Mouse (Mus musculus) adrenal gland, adult 18-20 months (tissue): ENCODE measurements around the gene Il6st. TPM values are rescaled to one million over a fixed set of nuclear protein-coding genes. Genes with fewer than 3 reads are reported as not detected.

Experiments
- DNase-seq, 2 experiments: peaks; one replicate each; pipeline ENCODE4 v3.0.0; 2021 to 2022; ENCODE audit warnings: low spot score in 2 of 2
- total RNA-seq, 2 experiments: library from RNA; stranded (reverse); gene quantifications; 1 replicate in 1 of 2; 2 replicates in 1 of 2; pipeline ENCODE4 v1.2.3; 2021

The Il6st gene
- total RNA-seq, 2 experiments from 2014 or later: 266 to 319 TPM

DNA sequence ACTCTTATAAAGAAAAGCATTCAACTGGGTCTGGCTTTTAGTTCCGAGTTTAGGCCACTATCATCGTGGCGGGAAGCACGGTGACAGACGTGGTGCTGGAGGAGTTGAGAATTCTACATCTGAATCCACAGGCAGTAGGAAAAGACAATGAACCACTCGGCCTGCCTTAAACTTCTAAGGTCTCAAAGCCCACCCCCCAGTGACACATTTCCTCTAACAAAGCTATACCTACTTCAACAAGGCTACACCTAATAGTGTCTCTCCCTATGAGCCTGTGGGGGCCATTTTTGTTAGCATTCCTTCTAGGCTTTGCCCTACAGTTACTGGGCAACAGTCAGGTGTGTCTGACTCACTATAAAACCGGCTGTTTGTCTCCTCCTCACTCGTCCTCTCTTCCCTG, 23.2 kb upstream of the Il6st start:
- no peak for DNase-seq

DNA sequence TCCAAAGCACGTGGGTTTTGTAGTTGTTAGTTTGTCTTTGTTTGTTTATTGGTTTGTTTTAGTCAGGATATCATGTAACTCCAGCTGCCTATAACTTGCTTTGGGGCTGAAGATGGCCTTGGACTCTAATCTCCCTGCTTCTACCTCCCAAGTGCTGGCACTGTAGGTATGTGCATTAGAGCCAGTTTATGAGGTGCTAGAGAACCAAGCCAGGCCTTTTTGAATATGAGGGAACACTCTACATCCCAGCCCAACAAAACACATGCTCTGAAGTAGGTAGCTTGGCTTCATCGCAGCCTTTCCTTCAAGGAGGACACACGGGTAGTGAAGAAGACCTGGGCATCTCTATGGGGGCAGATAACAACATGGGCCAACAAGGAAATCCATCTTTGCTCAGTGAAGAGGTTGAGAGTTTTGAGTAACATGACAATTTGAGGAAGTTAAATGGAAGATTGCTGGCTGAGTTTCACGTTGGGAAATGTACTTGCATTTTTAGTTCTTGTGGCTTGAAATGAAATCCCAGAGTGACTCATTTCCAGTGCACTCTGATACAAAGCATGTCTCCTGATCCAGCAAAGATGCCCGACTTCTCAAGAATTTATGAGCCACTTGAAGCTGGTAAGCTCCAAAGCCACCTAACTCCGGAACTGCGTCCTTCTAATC, 20.9 kb upstream of the Il6st start:
- no peak for DNase-seq

DNA sequence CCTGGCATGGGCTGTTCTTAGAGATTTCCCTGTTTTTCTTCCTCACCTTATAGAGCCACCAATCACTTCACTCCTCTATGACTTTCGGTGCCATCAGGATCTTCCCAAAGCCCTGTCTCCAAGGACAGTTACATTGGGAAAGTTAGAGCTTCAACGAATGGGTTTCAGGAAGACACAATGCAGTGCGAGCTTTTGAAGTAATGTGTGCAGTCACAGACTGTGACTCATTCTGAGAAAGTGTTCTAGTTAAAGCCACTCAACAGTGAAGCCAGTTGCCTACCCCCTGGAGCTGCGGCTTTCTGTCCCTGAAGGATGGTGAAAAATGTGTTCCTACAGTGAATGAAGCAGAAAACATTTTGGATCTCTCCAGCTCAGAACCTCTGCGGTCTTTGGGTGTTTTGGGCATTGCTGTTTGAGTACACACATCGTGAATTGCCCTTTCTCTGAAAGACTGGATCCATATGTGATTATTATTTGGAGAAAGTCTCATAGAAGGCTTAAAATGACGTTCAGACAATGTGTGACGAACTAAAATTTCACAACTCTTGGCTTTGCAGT, 16.7 kb upstream of the Il6st start:
- no peak for DNase-seq

DNA sequence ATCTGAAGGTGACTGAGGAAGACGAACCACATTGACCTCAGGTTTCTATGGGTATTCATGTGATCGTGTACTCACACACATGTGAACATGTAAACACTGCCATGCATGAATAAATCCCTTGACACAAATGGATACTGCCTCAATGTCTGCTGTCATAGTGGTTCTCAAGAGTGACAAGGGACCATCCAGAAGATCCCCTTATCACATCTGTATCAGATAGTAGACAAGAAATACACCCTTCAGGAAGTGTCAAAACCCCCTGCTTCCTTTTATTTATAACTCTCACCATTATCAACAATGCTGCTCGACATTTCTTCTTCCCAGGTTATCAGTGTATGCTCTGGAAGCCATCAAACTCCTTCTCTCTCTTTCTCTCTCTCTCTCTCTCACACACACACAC, 13.7 kb upstream of the Il6st start:
- DNase-seq: no peak

DNA sequence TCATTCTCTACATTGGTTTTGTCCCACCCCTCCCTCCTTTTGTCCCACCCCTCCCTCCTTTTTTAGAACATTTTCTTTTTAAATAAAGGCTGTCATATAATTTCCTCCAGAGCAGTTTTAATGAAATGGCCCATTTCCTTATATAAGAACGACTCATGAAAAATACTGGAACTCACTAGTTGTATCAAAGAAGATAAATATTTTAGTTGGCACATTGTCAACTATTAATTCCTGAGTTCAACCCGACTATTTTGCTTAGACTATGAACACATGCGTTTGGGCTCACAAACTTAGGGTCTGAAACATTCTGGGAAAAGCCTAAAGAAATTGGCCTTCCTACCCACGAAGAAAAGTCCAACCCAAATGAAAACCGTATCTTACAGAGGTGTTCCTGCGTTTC, 6.5 kb upstream of the Il6st start:
- DNase-seq: no peak

DNA sequence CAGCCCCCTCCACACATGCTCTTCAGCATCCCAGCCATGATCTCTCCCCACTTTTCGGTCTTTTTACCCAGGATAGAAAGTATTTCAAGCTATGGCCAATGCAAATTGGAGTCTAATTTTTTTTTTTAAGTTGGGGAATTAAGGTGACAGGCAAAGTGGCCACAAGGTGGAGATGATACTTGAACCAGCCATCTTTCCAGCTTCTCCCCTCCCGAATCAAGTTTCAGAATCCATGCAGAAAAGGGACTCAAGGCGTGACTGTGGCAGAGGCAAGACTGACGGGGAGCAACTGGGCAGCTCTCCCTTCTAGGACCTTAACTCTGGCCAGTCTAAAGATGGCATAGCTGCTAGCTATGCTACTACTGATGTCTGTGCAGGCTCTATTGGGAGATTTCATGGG, 5.9 kb upstream of the Il6st start:
- no peak for DNase-seq

DNA sequence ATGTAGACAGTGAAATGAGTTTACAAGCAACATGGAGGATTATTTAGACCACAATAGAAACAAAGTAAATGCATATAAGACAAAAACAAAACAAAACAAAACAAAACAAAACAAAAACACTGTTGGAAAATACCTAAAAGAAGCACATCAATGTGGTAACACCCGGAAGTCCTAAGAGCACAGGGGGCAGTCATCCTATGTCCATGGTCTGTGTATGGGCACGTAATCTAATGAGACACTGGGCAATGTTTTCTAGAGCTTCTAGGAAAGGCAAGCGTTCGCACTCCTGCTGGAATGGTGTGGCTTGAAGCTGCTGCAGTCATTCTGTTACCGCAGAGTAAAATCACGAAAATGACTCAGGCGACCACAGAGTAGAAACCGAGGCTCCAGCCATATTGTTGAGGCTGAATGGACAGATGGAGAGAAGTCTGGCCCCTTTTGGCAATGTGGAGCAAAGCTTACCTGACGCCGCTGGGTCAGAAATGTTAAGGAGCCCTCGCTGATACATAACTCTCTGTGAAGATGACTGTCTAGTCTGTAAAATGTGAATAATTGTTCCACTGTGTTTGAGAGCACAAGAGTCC, 5.3 kb upstream of the Il6st start:
- DNase-seq: no peak

DNA sequence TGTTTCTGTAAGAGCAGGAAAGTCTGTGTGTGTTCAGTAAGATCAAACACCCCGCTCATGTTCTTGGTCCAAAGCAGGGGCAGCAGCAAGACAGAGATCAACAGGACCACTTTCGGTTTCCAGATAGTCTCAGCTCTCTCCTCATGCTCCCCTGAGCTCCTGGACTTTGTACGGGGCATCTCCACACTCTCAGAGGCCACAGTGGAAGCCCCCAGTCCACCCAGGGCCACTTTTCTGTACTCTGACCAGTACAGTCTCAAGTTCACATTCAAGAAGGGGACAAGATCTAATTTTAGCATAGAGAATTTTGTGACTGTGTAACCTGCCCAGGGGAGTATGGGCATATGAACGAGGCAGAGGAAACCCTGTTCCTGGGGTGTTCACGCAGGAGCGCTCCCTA, 3.9 kb upstream of the Il6st start:
- no peak for DNase-seq

DNA sequence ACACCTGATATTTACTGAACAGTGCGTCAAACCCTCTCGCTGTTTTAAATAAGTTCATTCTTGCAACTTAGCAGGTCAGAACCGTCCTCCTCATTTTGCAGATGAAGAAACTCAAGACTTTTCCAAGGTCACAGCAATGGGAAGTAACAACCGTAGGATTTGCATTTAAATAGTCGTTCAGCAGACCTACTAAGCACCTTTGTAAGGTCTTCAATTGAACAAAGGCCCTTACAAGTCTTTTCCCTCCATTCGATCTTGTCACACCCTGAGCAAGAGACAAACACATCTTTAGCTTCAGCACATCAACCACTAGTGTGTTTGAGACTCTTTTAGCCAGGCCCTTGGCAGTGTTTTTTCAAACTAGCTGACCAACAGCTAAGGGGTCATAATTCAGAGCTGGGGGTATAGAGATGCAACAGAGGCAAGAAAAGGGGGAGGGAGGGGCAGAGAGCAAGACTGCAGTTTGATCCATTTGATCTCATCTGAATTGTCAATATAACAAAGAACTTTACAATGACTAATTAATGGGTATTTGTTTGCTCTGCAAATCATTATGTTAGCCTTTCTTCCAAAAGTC, 1.4 kb upstream of the Il6st start:
- DNase-seq: no peak

DNA sequence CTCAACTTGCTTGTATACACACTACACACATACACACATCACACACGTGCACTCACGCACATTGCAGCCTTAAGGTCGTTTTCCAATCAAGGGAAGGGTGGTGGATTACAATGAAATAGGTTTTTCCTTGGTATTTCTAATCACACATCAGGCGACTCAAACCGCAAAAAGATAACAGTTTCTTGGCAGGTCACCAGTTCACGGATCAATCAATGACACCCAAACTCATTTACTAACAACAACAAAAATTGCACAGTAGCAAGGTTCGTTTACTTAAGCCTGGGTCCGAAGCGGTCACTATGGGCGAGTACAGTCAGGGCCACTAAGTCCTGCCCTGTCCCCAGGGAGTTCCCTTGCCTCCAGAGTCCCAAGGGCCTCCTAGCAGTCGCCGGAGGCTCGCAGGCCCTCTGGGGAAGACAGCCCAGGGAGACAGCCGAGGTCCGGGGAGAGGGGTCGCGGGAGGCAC, 500 bp upstream of the Il6st start:
- no peak for DNase-seq

DNA sequence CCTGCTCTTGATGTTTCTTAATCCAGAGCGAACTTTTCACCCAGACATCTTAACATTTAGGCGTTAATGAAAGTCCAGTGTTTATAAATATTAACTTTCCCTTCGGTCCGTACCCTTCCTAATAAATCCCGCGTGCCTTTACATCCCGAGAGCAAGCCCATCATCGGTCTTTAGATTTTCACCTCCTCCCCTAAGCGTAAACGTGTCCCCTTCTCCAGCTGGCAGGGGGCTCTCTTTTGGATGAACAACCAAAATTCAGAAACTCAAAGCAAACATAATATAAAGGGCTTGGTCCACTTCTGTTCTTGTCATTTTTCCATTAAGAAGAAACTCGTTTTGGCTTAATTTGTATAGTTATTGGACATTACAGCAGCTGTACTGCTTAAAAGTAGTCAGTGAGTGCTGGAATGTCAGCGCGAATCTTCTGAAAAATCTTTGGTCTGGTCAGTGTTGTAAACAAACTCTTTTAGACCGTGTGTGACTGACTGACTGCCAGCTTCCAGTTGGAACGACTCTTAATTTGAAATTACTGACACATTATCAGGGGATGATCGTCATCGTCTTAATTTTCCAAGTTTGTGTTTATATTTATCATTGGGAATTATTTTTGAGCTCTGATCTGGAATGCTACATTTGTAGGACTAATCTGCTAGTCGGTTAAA, 887 bp downstream of the Il6st start:
- DNase-seq: no peak

DNA sequence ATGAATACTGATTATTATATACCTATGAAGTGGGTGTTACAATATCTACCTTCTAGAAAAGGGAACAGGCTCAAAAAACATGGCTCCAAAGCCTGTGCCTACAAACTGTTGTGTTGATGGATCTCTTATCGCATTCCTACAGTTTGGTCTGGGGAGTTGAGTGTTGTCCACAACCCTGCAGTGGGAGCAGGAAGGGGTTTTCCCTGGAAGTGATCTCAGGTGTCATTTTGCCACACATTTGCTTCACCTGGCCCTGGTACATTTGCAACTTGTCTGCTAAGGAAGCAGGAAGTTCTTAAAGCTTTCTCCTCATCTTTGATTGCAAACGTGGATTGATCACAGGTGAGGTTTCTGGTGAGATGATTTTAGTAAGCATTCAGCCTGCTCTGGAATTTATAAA, 1.7 kb downstream of the Il6st start:
- DNase-seq: no peak

DNA sequence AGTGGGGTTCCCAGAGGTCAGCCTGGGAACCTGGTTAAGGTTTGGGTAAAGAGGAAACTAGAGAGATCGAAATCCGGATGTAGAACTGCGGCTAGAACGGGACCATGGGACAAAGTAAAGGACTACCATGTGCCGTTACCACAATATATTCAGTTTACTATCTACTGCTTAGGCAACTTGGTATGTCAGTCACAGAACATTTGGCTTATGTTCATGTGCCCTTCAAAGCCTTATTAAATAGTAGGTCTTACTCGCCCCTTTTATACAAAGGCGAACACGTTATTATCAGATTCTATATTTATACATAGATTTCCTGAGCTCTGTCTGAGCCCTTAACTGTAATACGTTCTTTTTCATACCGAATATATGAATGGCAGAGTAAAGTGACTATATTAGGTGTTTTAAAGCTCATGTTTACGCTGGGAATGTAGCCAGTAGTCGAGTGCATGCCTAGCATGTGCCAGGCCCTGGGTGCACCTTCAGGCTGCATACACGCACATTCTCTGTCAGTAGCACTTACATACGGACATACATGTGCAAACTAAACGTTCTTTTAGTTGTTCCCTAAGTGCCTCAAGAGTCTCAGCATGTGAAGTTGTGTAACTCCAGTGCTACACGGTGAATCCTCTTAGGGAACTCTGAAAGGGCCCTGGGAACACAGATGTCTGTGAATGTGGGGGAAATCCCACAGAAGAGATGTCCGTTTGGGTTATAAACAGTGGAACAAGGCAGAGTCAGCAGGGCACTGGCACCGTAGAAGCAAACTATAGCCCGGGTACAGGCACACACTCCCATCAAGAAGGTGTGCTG, 2.5 kb downstream of the Il6st start:
- no peak for DNase-seq

DNA sequence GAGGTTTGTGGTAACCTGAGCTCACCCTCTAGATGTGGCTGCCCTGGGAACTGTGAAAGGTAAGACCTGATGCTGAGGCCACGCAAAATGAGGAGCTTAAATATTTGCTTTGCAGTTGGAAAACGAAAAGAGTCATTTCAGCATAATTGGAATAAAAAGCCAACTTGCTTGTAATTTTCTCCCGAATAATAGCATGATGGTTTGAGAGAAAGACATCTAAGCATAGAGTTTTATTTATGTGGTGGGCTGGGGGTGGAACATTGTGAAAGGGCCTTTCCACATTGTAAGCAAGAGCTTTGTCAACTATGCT, 3.0 kb downstream of the Il6st start:
- DNase-seq: no peak

DNA sequence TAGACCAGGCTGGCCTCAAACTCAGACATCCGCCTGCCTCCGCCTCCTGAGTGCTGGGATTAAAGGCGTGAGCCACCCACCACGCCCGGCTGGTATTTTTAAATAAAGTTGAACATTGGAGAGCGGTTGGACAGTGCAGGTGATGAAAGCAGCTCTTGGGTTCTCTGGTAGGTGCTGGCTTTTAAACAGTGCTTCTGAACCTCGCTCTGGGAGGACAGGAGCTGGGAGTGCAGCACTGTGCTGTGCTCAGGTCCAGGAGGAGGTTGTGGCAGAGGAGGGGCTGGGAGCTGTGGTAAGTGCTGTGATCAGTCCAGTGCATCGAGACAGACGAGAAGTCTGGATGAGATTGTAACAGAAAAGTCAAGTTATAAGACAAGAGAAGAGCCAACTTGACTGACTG, 3.5 kb downstream of the Il6st start:
- no peak for DNase-seq

DNA sequence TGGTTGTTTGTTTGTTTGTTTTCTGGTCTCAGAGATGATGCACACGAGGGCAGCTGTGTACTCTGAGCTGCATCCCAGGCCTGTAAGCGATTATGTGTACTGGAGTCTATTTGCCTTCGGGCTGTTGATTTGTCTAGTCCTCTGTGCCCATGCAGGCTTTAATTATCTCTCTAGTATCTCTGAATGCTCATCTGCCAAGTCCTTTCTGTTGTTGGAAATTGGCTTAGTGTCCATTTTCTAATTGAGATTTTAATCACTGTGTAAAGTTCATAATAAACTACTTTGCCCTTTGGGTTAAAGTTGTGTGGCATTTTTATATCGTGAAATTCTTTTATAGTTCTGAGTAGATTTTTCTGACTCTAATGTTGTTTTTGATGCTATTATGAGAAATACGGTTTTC, 5.6 kb downstream of the Il6st start:
- no peak for DNase-seq

DNA sequence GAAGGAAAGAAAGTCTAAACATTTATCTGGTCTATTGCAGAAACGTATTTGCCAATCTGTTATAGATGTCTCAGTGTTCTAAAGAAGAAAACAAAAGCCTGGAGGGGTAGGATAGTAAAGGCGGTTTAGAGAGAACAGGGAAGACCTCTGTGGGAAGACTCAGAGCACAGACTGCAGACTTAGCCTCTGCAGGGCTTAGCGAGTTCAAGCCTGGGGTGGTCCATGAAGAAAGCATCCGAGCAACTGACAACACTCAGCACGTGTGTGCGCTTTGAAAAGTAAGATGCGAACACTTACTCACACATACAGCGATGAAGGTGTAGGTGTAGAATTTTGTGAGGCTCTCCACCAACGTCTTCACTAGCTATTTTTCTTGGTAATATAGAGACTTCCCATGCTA, 7.3 kb downstream of the Il6st start:
- no peak for DNase-seq

DNA sequence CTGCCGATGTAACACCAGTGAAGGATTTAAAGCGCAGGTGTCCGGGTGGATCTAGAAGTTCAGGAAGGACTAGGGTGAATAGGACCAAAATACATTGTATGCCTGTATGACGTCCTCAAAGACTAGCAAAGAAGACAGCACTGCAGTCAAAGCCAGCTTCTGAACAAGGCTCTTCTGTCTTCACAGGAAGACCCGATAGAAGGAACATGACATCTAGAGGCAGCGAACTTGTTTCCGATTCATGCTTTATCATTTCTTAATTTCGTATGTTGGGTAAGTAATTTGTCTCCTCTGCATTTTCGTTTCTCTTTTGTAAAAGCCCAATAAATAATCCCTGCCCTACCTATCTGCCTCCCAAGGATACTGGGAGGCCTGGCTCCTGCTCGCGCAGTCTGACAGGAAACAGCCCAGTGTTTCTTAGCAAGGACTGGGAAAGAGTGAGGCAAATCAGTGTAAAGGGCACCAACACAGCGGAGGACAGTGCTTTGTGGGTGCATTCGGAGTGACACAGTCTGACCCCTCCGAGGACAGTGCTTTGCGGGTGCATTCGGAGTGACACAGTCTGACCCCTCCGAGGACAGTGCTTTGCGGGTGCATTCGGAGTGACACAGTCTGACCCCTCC, 8.6 kb downstream of the Il6st start:
- DNase-seq: no peak

DNA sequence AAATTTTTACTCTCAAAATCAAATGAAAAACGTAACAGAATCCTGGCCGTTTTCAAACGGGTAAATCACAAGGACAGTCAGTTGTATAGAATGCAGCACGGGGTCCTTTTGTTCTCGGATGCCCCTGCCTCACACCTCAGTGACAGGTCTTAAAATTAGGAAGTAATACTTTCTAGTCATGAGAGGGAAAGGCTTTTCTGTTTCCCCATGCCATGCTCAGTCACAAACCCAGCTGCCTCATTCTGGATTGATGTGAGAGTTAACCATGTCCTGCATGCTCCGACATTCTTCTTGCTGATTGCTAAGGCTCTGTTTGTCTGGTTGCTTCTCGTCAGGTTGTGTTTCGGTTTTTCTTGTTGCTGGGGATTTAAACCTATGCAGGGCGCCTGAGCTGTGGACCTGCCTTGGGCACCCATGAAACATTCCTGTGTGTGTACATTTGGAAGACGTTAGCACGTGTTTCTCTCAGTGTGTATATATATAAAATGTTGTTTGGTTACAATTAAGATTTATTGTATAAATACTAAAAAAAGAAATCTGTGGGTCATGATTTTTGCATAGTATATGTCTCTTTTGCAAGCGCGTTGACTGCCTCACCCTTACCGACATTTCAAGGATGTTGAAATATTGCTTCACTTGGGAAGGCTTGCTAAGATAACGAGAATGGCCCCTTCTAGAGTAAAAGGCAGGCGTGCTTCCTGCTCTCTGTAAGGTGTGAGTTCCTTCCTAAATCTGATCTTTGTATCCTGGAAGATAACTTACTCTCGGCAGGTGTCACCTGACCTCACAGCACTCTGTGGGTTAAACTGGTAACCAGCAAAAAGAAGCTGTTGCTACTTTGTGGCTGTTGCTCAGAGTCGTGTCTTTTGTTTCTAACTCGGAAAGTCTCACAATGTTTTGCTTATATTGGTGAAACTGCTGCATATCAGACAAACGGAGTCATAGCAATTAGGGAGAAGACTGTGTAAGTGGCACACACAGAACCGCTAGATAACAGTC, 10.2 kb downstream of the Il6st start:
- DNase-seq: no peak

DNA sequence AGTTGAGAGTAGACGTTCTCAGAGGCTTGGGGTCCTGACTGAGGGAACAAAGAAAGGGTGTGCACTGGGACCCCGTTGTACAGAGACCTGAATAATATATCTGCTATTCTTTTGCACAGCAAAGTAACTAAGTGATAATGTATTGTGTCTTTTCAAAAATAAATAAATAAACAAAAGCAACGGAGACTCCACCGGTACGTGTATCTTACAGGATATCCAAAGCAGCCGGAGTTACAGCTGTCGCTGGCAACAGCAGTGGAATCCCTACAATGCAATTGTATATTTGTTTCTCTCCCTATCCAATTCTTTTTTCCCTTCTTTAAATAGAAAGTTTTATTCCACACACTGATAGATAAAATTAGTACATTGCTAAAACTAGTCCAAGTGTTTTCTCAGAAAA, 15.2 kb downstream of the Il6st start:
- no peak for DNase-seq
